Mouse (Mus musculus): ENCODE measurements around the gene Mta2. TPM values are rescaled to one million over a fixed set of nuclear protein-coding genes. Genes with fewer than 3 reads are reported as not detected.
A peak's percentile ranks its signal among the peaks of the same experiment; 100 is the strongest.

Gene Mta2
- total RNA-seq, 1 experiment from 2014 or later: 180 TPM

- ATAC-seq (replicated peaks; ENCODE audit: low read depth, poor library complexity, severe bottlenecking): peak; percentile 50; the same call in 1 of the 2 replicates
Measured at GRCm38 (mm10) chr19:8989567-8990431, 48.1 kb downstream of the Mta2 start.

DNA sequence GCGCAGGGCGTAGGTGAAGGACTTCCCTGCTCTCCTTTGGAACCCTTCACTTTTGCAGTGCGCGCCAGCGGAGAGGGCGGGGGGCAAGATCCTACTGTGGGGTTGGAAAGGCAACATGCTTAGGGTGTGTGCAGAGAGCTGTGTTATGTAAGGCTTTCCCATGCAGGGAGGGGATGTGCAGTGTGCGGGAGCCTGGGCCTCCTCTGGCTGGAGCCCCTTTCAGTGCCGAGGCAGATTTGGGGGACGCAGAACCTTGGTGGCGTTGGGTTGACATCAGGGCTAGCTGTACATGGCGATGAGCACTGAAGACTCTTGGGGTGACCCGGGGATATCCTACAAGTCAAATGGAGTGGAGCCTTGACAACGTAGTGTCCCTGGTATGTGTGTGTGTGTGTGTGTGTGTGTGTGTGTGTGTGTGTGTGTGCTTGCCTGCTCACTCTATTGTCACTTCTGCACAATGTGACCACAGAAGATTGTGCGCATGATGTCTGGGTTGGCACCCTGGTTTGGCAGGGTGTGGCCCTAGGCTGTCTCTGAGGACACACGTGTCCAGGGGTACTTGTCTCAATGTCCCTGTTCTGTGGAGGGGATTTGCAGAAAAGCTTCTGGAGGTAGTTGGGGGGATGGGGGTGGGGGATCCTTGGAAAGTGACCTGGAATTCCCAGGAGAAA is 48.9 kb downstream of the Mta2 start:
- peak; percentile 8; the same call in 1 of the 2 replicates for ATAC-seq (replicated peaks; ENCODE audit: low read depth, poor library complexity, severe bottlenecking)

- no peak for ATAC-seq (replicated peaks; ENCODE audit: low read depth, poor library complexity, severe bottlenecking)
Measured at GRCm38 (mm10) chr19:8991245-8991870, 49.7 kb downstream of the Mta2 start.

DNA sequence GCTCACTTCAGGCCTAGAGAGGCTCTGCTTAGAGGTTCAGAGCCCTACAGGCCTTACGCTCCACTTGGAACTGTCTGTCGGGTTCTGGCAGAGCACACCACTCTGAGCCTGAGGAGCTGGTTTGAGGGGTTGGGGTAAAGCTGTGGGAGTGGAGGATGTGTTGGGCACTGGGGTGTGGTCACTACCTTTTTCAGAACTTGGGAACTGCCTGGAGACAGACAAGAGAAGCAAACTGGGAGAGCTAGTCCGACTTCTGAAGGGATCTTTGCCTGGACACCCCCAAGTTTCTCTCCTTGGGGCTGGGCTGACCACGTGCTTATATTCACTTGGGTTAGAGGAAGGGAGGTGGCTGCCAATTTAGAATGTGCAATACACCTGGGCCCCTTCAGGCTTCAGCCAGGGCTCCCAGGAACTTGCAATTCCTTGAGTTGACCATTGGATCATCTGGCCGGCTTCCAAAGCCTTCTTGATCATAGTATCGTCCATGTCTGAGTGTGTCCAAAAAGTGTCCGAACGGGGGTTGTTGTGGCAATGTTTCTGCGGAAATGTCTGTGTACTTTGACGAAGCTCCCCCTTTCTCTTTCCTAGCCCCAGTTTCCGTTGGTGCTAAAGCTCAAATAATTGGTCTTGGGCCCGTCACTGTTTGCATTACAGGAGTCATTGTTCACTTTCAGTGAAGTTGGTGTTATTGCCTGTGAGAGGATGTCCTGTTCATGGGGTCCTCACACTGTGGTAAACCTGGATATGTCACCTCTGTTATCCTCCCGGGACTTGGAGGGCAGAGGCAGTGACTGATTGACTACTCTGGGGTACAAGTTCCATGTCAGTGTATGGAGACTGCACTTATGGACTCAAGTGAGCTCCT is 50.4 kb downstream of the Mta2 start:
- ATAC-seq (replicated peaks; ENCODE audit: low read depth, poor library complexity, severe bottlenecking): no peak

DNA sequence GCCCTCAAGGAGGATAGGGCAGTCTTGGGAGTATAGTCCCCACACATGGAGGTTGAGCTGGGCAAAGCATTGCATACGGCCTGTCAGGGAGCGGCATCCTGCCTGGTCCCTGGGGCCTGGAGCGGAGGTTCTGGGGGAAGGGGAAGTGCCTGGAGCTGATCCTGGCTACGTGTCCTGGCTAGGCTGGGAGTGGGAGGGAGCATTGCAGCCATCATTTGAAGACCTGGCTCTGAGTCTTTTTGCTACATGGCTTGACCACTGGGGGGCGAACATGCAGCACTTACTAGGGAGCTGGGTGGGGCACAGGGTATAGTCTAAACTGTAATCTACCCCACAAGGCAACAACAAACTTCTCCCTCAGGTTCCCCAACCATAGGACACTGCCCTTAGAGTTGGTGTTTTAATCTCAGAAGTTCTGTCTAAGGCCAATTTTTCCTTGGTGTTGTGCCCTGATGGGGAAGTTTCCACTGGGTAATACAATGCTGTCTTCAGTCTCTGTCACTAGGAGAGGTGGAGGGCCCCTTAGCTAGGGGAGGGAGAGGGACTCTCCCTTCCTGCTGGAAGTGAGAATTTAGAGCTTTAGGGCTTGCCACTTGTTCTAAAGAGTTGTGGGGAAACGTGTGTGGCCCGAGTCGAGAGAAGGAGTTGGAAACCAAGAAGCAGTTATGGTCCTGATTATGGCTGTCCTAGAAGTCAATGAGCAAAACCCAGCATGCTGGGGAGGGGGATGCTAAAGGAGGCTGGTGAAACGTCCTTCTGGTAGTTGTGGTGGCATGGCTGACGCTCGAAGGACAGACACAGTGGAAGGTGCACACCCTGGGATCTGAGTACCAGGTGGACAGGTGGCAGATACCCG is 51.3 kb downstream of the Mta2 start:
- peak; percentile 69 for ATAC-seq (replicated peaks; ENCODE audit: low read depth, poor library complexity, severe bottlenecking)

GRCm38 (mm10) chr19:8993625-8993912 is 51.9 kb downstream of the Mta2 start:
- no peak for ATAC-seq (replicated peaks; ENCODE audit: low read depth, poor library complexity, severe bottlenecking)

GRCm38 (mm10) chr19:8994813-8995607 is 53.3 kb downstream of the Mta2 start:
- no peak for ATAC-seq (replicated peaks; ENCODE audit: low read depth, poor library complexity, severe bottlenecking)

DNA sequence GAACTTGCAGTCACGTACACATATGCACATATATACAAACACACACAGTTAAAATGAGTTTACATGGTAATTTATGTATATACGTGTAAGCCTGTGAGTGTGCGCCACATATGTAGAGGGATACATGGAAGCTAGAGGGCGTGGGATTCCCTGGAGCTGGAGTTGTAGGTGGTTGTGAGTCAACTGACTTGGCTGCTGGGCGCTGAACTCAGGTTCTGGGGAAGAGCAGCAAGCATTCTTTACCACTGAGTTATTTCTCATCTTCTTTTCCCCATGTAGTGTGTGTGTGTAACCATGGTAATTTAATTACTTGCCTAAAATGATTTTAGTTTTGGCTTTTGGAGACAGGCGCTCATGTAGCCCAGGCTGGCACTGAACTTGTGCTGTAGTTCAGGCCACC is 54.9 kb downstream of the Mta2 start:
- no peak for ATAC-seq (replicated peaks; ENCODE audit: low read depth, poor library complexity, severe bottlenecking)

- ATAC-seq (replicated peaks; ENCODE audit: low read depth, poor library complexity, severe bottlenecking): peak; percentile 89
Measured at GRCm38 (mm10) chr19:8997546-8997945, 55.9 kb downstream of the Mta2 start.

GRCm38 (mm10) chr19:8998546-8998945 is 56.9 kb downstream of the Mta2 start:
- no peak for ATAC-seq (replicated peaks; ENCODE audit: low read depth, poor library complexity, severe bottlenecking)

GRCm38 (mm10) chr19:8999223-8999622 is 57.5 kb downstream of the Mta2 start:
- ATAC-seq (replicated peaks; ENCODE audit: low read depth, poor library complexity, severe bottlenecking): no peak

Other genes starting within 250 kb of the Mta2 start
- gene Slc3a2, start 218.5 kb upstream of the Mta2 start, total RNA-seq (2017): 124 and 150 TPM in 2 replicates
- gene Wdr74, start 206.0 kb upstream of the Mta2 start, total RNA-seq (2017): 121 and 149 TPM in 2 replicates
- gene 1700092M07Rik, start 201.2 kb upstream of the Mta2 start, total RNA-seq (2017): 1.5 and 5.8 TPM in 2 replicates
- gene Stx5a, start 200.5 kb upstream of the Mta2 start, total RNA-seq (2017): 45.7 and 60.0 TPM in 2 replicates
- gene Nxf1, start 184.8 kb upstream of the Mta2 start, total RNA-seq (2017): 126 and 129 TPM in 2 replicates
- 36.9 and 48.2 TPM in 2 replicates for gene Tmem223, start 170.9 kb upstream of the Mta2 start, total RNA-seq (2017)
- 57.4 and 60.0 TPM in 2 replicates for gene Tmem179b, start 167.4 kb upstream of the Mta2 start, total RNA-seq (2017)
- gene Taf6l, start 155.5 kb upstream of the Mta2 start, total RNA-seq (2017): 10.3 and 11.4 TPM in 2 replicates
- gene Polr2g, start 143.3 kb upstream of the Mta2 start, total RNA-seq (2017): 52.9 and 62.4 TPM in 2 replicates
- gene Zbtb3, start 139.3 kb upstream of the Mta2 start, total RNA-seq (2017): 1.8 and 1.9 TPM in 2 replicates
- gene Ttc9c, start 122.5 kb upstream of the Mta2 start, total RNA-seq (2017): 65.7 and 68.2 TPM in 2 replicates
- gene Hnrnpul2, start 121.9 kb upstream of the Mta2 start, total RNA-seq (2017): 89.1 and 100 TPM in 2 replicates
- 4.2 TPM in 1 of 2 replicates, not detected in the other for gene AC129217.1, start 112.1 kb upstream of the Mta2 start, total RNA-seq (2017)
- 34.5 and 41.5 TPM in 2 replicates for gene Bscl2, start 104.4 kb upstream of the Mta2 start, total RNA-seq (2017)
- not detected in 2 replicates for gene Gng3, start 102.7 kb upstream of the Mta2 start, total RNA-seq (2017)
- 0.73 TPM in 1 of 2 replicates, not detected in the other for gene Lrrn4cl, start 91.1 kb upstream of the Mta2 start, total RNA-seq (2017)
- 176 and 210 TPM in 2 replicates for gene Ubxn1, start 70.4 kb upstream of the Mta2 start, total RNA-seq (2017)
- 110 and 122 TPM in 2 replicates for gene Uqcc3, start 61.0 kb upstream of the Mta2 start, total RNA-seq (2017)
- 7.7 and 35.4 TPM in 2 replicates for gene Lbhd1, start 58.1 kb upstream of the Mta2 start, total RNA-seq (2017)
- not detected in 2 replicates for gene Gm49403, start 57.9 kb upstream of the Mta2 start, total RNA-seq (2017)
- gene 1810009A15Rik, start 53.0 kb upstream of the Mta2 start, total RNA-seq (2017): 53.0 and 62.6 TPM in 2 replicates
- not detected in 2 replicates for gene Gm49416, start 52.9 kb upstream of the Mta2 start, total RNA-seq (2017)
- 10.5 and 18.5 TPM in 2 replicates for gene Ints5, start 48.9 kb upstream of the Mta2 start, total RNA-seq (2017)
- 63.4 and 73.1 TPM in 2 replicates for gene Ganab, start 43.8 kb upstream of the Mta2 start, total RNA-seq (2017)
- gene B3gat3, start 21.5 kb upstream of the Mta2 start, total RNA-seq (2017): 17.5 and 18.6 TPM in 2 replicates
- 2.0 and 3.2 TPM in 2 replicates for gene Rom1, start 12.5 kb upstream of the Mta2 start, total RNA-seq (2017)
- 22.9 and 41.2 TPM in 2 replicates for gene Eml3, start 12.3 kb upstream of the Mta2 start, total RNA-seq (2017)
- 19.9 and 25.9 TPM in 2 replicates for gene Tut1, start 12.0 kb downstream of the Mta2 start, total RNA-seq (2017)
- 721 and 789 TPM in 2 replicates for gene Eef1g, start 25.2 kb downstream of the Mta2 start, total RNA-seq (2017)
- 14.1 and 14.9 TPM in 2 replicates for gene Ahnak, start 47.4 kb downstream of the Mta2 start, total RNA-seq (2017)
- not detected in 2 replicates for gene Scgb1a1, start 146.1 kb downstream of the Mta2 start, total RNA-seq (2017)
- gene Asrgl1, start 193.8 kb downstream of the Mta2 start, total RNA-seq (2017): 28.4 and 32.6 TPM in 2 replicates